Mouse (Mus musculus) liver, postnatal 0 days (tissue): ENCODE data around the gene Tssk4.

Source experiments
- CTCF ChIP-seq: sonication (generic); IDR thresholded peaks from 2 replicates; pipeline ENCODE4 v1.5.1; 2016; ENCODE audit warnings: antibody characterized with exemption, low read depth
- EP300 ChIP-seq: IDR thresholded peaks from 2 replicates; pipeline ENCODE4 v1.6.1; 2016; ENCODE audit warnings: antibody characterized with exemption, low read depth, mild to moderate bottlenecking

- TF ChIP-seq CTCF, result no peak
- TF ChIP-seq EP300, result no peak
Measured at GRCm38 (mm10) chr14:55672741-55673060, 22.7 kb downstream of the Tssk4 start.
